Mouse (Mus musculus): Measurements from ENCODE around the gene Tmem25. TPM values are rescaled to one million over a fixed set of nuclear protein-coding genes. Genes with fewer than 3 reads are reported as not detected.

The Tmem25 gene
- total and polyA plus RNA-seq, 3 experiments = 0.08 to 0.27 TPM; not detected in 1

DNA sequence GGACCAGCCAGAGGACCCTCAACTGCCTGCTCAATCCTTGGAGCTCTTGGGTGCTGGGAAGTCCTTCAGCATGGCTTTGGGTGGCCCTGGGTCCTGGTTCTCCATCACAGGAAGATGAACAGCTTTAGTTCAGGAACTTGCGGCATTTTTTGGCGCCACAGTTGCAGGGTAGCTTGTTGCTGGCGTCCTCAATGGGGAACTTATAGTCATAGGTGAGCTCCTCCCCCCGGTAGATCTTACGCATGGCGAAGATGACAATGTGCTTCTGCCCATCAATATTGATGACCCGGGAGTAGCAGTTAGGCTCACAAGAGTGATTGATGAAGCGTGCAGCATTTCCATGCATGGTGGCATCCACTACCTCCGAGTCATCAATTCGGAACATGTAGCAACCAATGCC, 8.7 kb upstream of the Tmem25 start:
- no peak overlapping the region for H3K4me3 ChIP-seq (ENCODE audit: low read depth, low read length)
- TF ChIP-seq TAL1 (conservative IDR thresholded peaks at IDR 0.05; ENCODE audit: low read depth, low read length) = no peak
- no peak for TF ChIP-seq CTCF (IDR thresholded peaks at IDR 0.05; ENCODE audit: low read depth, low read length)
- no peak for TF ChIP-seq GATA1 (IDR thresholded peaks at IDR 0.05; ENCODE audit: borderline replicate concordance, low read length)
- TF ChIP-seq POLR2AphosphoS5 (IDR thresholded peaks at IDR 0.05; ENCODE audit: insufficient replicate concordance, low read depth, low read length) = no peak
- no peak for TF ChIP-seq GATA2 (IDR thresholded peaks at IDR 0.05; ENCODE audit: borderline replicate concordance, low read depth, low read length)
- DNase-seq (ENCODE audit: low spot score) (no peak), ATAC-seq (ENCODE audit: extremely low read depth, insufficient number of reproducible peaks, low FRiP score, poor library complexity, severe bottlenecking) (no peak)
- H3K36me3 ChIP-seq (replicated peaks) = peaks cover 82% of the 10 kb centered on the region
- H3K27me3 ChIP-seq (ENCODE audit: insufficient read depth, low read length) = no peaks in the 10 kb centered on the region
- no peaks in the 10 kb centered on the region for H3K4me1 ChIP-seq (ENCODE audit: insufficient read depth, low read depth, low read length)
- no peaks in the 10 kb centered on the region for H3K9me3 ChIP-seq (replicated peaks)

DNA sequence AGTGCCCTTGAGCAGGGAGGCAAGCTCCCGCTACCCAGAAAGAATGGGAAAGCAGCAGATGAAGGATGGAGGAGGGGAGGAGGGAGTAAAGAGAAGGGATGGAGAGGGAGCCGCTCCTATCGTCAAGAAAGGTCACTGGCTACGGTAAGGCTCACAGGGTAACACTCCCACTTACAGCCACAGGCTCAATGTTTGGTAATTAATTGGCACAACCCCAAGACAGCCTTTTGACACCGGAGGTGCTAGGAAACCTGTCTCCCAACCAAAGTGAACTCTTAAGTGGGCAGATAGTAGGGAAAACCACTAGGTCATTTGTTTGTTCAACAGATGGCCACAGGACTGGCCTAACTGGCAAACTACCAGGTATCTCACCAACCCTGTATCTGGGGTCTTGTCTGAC, 8.0 kb upstream of the Tmem25 start:
- H3K4me3 ChIP-seq (ENCODE audit: low read depth, low read length) = no peak overlapping the region
- ATAC-seq (ENCODE audit: extremely low read depth, insufficient number of reproducible peaks, low FRiP score, poor library complexity, severe bottlenecking) (no peak), DNase-seq (ENCODE audit: low spot score) (no peak)
- H3K9me3 ChIP-seq (replicated peaks) = no peaks in the 10 kb centered on the region
- H3K27me3 ChIP-seq (ENCODE audit: insufficient read depth, low read length) = no peaks in the 10 kb centered on the region
- H3K4me1 ChIP-seq (ENCODE audit: insufficient read depth, low read depth, low read length) = no peaks in the 10 kb centered on the region
- no peak for TF ChIP-seq POLR2AphosphoS5 (IDR thresholded peaks at IDR 0.05; ENCODE audit: insufficient replicate concordance, low read depth, low read length)
- H3K36me3 ChIP-seq (replicated peaks) = peaks cover 79% of the 10 kb centered on the region

DNA sequence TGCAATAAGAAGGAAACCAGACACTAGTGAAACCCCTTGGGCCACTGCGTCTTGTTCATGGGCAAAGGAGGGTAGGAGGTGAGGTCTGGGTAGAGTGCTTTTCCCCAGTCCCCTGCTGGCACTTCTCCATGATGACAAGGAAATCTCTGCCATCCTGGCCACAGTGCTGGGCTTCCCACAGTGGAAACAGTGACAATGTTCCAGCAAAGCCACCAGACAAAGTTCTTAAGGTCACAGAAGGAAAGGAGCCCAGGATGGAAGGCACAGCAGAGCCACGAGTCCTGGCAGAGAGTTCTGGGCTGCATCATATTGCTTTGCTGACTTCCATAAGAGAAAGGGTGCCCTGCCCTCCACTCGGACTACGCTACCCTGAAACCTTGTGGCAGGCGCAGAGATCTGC, 6.4 kb upstream of the Tmem25 start:
- peaks cover 5% of the 10 kb centered on the region for H3K4me1 ChIP-seq (ENCODE audit: insufficient read depth, low read depth, low read length)
- H3K4me3 ChIP-seq (ENCODE audit: low read depth, low read length) = no peak overlapping the region
- TF ChIP-seq POLR2AphosphoS5 (IDR thresholded peaks at IDR 0.05; ENCODE audit: insufficient replicate concordance, low read depth, low read length) (no peak), GATA1 (IDR thresholded peaks at IDR 0.05; ENCODE audit: borderline replicate concordance, low read length) (no peak), GATA2 (IDR thresholded peaks at IDR 0.05; ENCODE audit: borderline replicate concordance, low read depth, low read length) (no peak), CTCF (IDR thresholded peaks at IDR 0.05; ENCODE audit: low read depth, low read length) (no peak), TAL1 (conservative IDR thresholded peaks at IDR 0.05; ENCODE audit: low read depth, low read length) (no peak)
- ATAC-seq (ENCODE audit: extremely low read depth, insufficient number of reproducible peaks, low FRiP score, poor library complexity, severe bottlenecking) (no peak), DNase-seq (ENCODE audit: low spot score) (no peak)
- peaks cover 65% of the 10 kb centered on the region for H3K36me3 ChIP-seq (replicated peaks)
- H3K27me3 ChIP-seq (ENCODE audit: insufficient read depth, low read length) = peaks cover 6% of the 10 kb centered on the region
- H3K9me3 ChIP-seq (replicated peaks) = no peaks in the 10 kb centered on the region

DNA sequence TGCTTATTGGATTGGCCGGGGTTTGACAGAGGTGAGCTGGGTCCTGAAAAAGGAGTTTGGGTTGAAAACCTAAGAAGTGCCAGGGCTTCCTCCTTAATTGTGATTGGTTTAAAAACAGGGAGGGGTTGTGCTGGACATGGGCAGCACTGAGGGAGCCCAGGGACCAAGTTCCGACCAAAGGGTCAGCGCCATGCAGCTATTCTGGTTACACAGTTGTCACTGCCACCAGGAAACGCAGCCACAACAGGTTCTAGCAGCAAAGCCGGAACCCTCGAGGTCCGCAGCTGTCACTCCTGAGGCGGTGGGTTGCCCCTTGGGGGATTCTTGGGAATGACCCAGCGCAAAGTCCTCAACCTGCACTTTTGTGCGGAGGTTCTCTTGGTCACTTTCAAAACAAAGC, 5.6 kb upstream of the Tmem25 start:
- no peak for DNase-seq (ENCODE audit: low spot score)
- H3K4me3 ChIP-seq (ENCODE audit: low read depth, low read length) = no peak overlapping the region
- H3K9me3 ChIP-seq (replicated peaks) = no peaks in the 10 kb centered on the region
- H3K27me3 ChIP-seq (ENCODE audit: insufficient read depth, low read length) = peaks cover 14% of the 10 kb centered on the region
- H3K4me1 ChIP-seq (ENCODE audit: insufficient read depth, low read depth, low read length) = peaks cover 9% of the 10 kb centered on the region
- TF ChIP-seq CTCF (IDR thresholded peaks at IDR 0.05; ENCODE audit: low read depth, low read length) (no peak), GATA2 (IDR thresholded peaks at IDR 0.05; ENCODE audit: borderline replicate concordance, low read depth, low read length) (no peak), GATA1 (IDR thresholded peaks at IDR 0.05; ENCODE audit: borderline replicate concordance, low read length) (no peak), POLR2AphosphoS5 (IDR thresholded peaks at IDR 0.05; ENCODE audit: insufficient replicate concordance, low read depth, low read length) (no peak), TAL1 (conservative IDR thresholded peaks at IDR 0.05; ENCODE audit: low read depth, low read length) (no peak)
- no peak for ATAC-seq (ENCODE audit: extremely low read depth, insufficient number of reproducible peaks, low FRiP score, poor library complexity, severe bottlenecking)
- peaks cover 56% of the 10 kb centered on the region for H3K36me3 ChIP-seq (replicated peaks)

DNA sequence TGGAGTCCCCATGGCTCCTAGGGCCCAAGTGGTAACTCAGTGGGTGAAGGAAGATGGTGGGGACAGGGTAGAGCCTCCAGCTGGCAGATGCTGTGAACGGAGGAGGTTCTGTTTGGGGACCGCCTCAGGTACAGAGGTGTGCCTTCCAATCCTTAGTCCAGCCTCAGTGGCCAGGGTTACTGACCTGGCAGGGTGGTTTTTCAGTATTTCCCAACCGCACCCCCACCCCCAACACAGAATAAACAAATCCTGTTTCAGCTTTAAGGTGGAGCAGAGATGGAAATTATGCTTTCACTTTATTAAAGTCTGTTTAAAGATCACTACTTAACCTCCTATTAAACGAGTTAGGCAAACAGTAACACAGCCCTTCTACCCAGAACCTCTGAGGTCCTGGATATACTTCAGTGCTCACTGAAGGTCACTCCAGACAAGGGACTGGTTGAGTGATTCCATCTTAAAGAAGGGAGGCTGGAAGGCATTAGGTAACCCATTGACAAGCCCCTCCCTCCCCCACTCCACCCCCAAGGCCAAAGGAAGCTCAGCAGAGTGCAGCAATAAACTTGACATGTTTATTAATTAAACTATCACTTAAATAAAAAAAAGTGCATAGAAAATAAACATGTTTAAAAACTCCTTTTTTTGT, 3.8 kb upstream of the Tmem25 start, which contains the start of gene Ttc36:
Gene Ttc36, minus strand, starts transcription at position 265 of the 643 bp plus-strand sequence.
- ATAC-seq (ENCODE audit: extremely low read depth, insufficient number of reproducible peaks, low FRiP score, poor library complexity, severe bottlenecking) (no peak), DNase-seq (ENCODE audit: low spot score) (no peak)

DNA sequence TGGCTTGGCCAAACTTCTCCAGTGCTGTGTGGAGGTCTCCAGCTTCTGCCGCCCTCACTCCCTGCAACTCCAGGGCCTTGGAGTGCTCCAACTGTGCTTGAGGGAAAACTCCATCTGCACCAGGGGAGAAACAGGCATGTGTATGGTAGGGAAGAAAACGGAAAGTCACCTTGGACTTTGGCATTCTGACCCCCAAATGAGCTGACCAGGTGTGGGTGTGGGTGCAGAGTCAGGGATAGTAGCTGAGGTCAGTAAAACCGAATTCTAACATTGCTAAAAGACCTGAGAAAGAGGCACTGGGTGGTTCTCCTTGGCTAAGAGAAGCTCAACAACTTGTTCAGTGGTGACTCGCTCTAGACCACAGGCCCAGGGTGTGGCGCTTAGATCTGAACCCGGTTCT, 2.6 kb upstream of the Tmem25 start:
- no peak for TF ChIP-seq POLR2AphosphoS5 (IDR thresholded peaks at IDR 0.05; ENCODE audit: insufficient replicate concordance, low read depth, low read length)
- TF ChIP-seq GATA2 (IDR thresholded peaks at IDR 0.05; ENCODE audit: borderline replicate concordance, low read depth, low read length) = no peak
- TF ChIP-seq TAL1 (conservative IDR thresholded peaks at IDR 0.05; ENCODE audit: low read depth, low read length) = no peak
- no peak for TF ChIP-seq CTCF (IDR thresholded peaks at IDR 0.05; ENCODE audit: low read depth, low read length)
- no peak for TF ChIP-seq GATA1 (IDR thresholded peaks at IDR 0.05; ENCODE audit: borderline replicate concordance, low read length)
- H3K36me3 ChIP-seq (replicated peaks) = peaks cover 26% of the 10 kb centered on the region
- peaks cover 26% of the 10 kb centered on the region for H3K4me1 ChIP-seq (ENCODE audit: insufficient read depth, low read depth, low read length)
- H3K9me3 ChIP-seq (replicated peaks) = no peaks in the 10 kb centered on the region
- peaks cover 30% of the 10 kb centered on the region for H3K27me3 ChIP-seq (ENCODE audit: insufficient read depth, low read length)
- ATAC-seq (ENCODE audit: extremely low read depth, insufficient number of reproducible peaks, low FRiP score, poor library complexity, severe bottlenecking) = no peak
- no peak overlapping the region for H3K4me3 ChIP-seq (ENCODE audit: low read depth, low read length)
- no peak for DNase-seq (ENCODE audit: low spot score)

More for the DNA sequence above, 3.8 kb upstream of the Tmem25 start, which contains the start of gene Ttc36:
- peaks cover 39% of the 10 kb centered on the region for H3K36me3 ChIP-seq (replicated peaks)
- peaks cover 26% of the 10 kb centered on the region for H3K4me1 ChIP-seq (ENCODE audit: insufficient read depth, low read depth, low read length)
- TF ChIP-seq GATA1 (IDR thresholded peaks at IDR 0.05; ENCODE audit: borderline replicate concordance, low read length) (no peak), CTCF (IDR thresholded peaks at IDR 0.05; ENCODE audit: low read depth, low read length) (no peak), POLR2AphosphoS5 (IDR thresholded peaks at IDR 0.05; ENCODE audit: insufficient replicate concordance, low read depth, low read length) (no peak), GATA2 (IDR thresholded peaks at IDR 0.05; ENCODE audit: borderline replicate concordance, low read depth, low read length) (no peak), TAL1 (conservative IDR thresholded peaks at IDR 0.05; ENCODE audit: low read depth, low read length) (no peak)
- no peaks in the 10 kb centered on the region for H3K9me3 ChIP-seq (replicated peaks)
- H3K27me3 ChIP-seq (ENCODE audit: insufficient read depth, low read length) = peaks cover 28% of the 10 kb centered on the region
- no peak within 1 kb of the TSS for H3K4me3 ChIP-seq (ENCODE audit: low read depth, low read length)

All from G1E (cell line).